9 mouse cellular contexts compared by ENCODE assay signal in the genomic region with DNA sequence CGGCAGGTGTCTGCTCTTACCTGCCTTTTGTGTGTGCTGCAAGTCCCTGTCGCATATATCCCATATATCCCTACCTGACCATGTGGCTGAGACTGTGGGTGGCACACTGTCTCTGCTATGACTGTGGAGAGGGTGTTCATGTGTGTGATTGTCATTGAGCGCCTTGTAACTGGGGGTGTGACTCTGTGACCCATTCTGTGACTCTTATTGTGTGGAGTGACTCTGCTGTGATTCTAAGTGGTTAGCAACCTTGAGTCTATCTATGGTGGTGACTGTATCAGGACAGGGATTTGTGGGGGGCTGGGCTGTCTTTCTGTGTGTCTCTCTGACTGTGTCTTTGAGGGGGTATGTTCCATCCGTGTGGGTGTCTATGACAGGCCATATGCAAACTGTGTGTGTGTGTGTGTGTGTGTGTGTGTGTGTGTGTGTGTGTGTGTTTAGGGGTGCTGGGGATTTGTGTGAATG. TPM values are rescaled to one million over a fixed set of nuclear protein-coding genes. Genes with fewer than 3 reads are reported as not detected.
A peak's percentile ranks its signal among the peaks of the same experiment; 100 is the strongest.
DNase-seq lines count a peak whose midpoint lies in the region; ATAC-seq lines count a peak whose summit lies in the region.
"Had no signal": no experiment of that assay in that cellular context is flagged by ENCODE, and none has a peak within 500 bp of the region (broad histone marks: within the 10 kb centered on the region; RNA-seq: fewer than 3 reads in every experiment).

No protein-coding gene starts in this region.

- H3K27ac ChIP-seq in heart, embryonic 10.5 days, result no peak overlapping the region
- H3K27ac ChIP-seq in neural tube, embryonic 11.5 days (ENCODE audit: low read depth, low read length), result no peak overlapping the region
- H3K27ac ChIP-seq in limb, embryonic 11.5 days (replicated peaks; ENCODE audit: low read depth, low read length), result no peak overlapping the region
- no peak overlapping the region for H3K27ac ChIP-seq in stomach, embryonic 15.5 days

- WGBS in heart, embryonic 10.5 days, result 83% methylated on average over 4 of the region's 4 CpGs
- WGBS in neural tube, embryonic 11.5 days, result 83% methylated on average over 4 of the region's 4 CpGs
- 89% methylated on average over 4 of the region's 4 CpGs for WGBS in limb, embryonic 11.5 days
- WGBS in stomach, embryonic 15.5 days, result 82% methylated on average over 4 of the region's 4 CpGs

- H3K9me3 ChIP-seq in heart, embryonic 10.5 days, result no peaks in the 10 kb centered on the region
- H3K9me3 ChIP-seq in neural tube, embryonic 11.5 days (ENCODE audit: control insufficient read depth, low read length), result no peaks in the 10 kb centered on the region
- H3K9me3 ChIP-seq in limb, embryonic 11.5 days (ENCODE audit: control insufficient read depth, low read length), result no peaks in the 10 kb centered on the region
- H3K9me3 ChIP-seq in stomach, embryonic 15.5 days, result no peaks in the 10 kb centered on the region

- DNase-seq in heart, embryonic 10.5 days (ENCODE audit: low spot score), result no peak
- DNase-seq in heart, postnatal 4 days, result no peak
- no peak for DNase-seq in neural tube, embryonic 11.5 days (ENCODE audit: low spot score)
- no peak for DNase-seq in neural tube, embryonic 10.5 days (ENCODE audit: extremely low spot score, low spot score)
- no peak for DNase-seq in limb, embryonic 11.5 days (ENCODE audit: low spot score)
- DNase-seq in kidney, postnatal 4 days, result no peak
- no peak for DNase-seq in thymus, postnatal 25 days
- DNase-seq: cerebellum, postnatal 25 days had no signal

- peaks cover 26% of the 10 kb centered on the region; the same call in 1 of the 2 replicates for H3K27me3 ChIP-seq in heart, embryonic 10.5 days (ENCODE audit: insufficient read depth, poor library complexity, severe bottlenecking)
- no peaks in the 10 kb centered on the region for H3K27me3 ChIP-seq in neural tube, embryonic 11.5 days (ENCODE audit: control insufficient read depth, insufficient read depth, low read length)
- no peaks in the 10 kb centered on the region for H3K27me3 ChIP-seq in limb, embryonic 11.5 days (ENCODE audit: control insufficient read depth, insufficient read depth, low read length)
- no peaks in the 10 kb centered on the region for H3K27me3 ChIP-seq in stomach, embryonic 15.5 days (replicated peaks)

- no peaks in the 10 kb centered on the region for H3K36me3 ChIP-seq in heart, embryonic 10.5 days
- no peaks in the 10 kb centered on the region for H3K36me3 ChIP-seq in neural tube, embryonic 11.5 days (ENCODE audit: control insufficient read depth, insufficient read depth, low read length)
- no peaks in the 10 kb centered on the region for H3K36me3 ChIP-seq in limb, embryonic 11.5 days (ENCODE audit: control insufficient read depth, insufficient read depth, low read length)
- H3K36me3 ChIP-seq in stomach, embryonic 15.5 days, result no peaks in the 10 kb centered on the region

- peaks cover 22% of the 10 kb centered on the region for H3K4me1 ChIP-seq in heart, embryonic 10.5 days
- H3K4me1 ChIP-seq in neural tube, embryonic 11.5 days (ENCODE audit: control insufficient read depth, insufficient read depth, low read length), result no peaks in the 10 kb centered on the region
- H3K4me1 ChIP-seq in limb, embryonic 11.5 days (ENCODE audit: control insufficient read depth, insufficient read depth, low read length), result no peaks in the 10 kb centered on the region
- peaks cover 7% of the 10 kb centered on the region; the same call in 1 of the 2 replicates for H3K4me1 ChIP-seq in stomach, embryonic 15.5 days

- ATAC-seq in neural tube, embryonic 11.5 days (ENCODE audit: insufficient read depth, low FRiP score, low TSS enrichment), result no peak; the same call in 1 of the 2 replicates
- no peak for ATAC-seq in limb, embryonic 11.5 days (ENCODE audit: insufficient number of reproducible peaks, low FRiP score, low TSS enrichment, low read depth)
- ATAC-seq in stomach, embryonic 15.5 days (ENCODE audit: insufficient read depth, low FRiP score, low read depth), result no peak

- H3K9ac ChIP-seq in neural tube, embryonic 11.5 days (ENCODE audit: low read length), result no peak overlapping the region
- 0 out of 2 replicates have a peak overlapping the region, but pooled peaks have one; percentile 30 for H3K9ac ChIP-seq in limb, embryonic 11.5 days (ENCODE audit: low read length)
- H3K9ac ChIP-seq in stomach, embryonic 15.5 days, result no peak overlapping the region

- H3K4me3 ChIP-seq in heart, embryonic 10.5 days, result peak overlapping the region; percentile 71; the same call in 1 of the 2 replicates
- H3K4me3 ChIP-seq in neural tube, embryonic 11.5 days (ENCODE audit: low read depth, low read length), result peak overlapping the region; percentile 59
- no peak overlapping the region for H3K4me3 ChIP-seq in limb, embryonic 11.5 days (ENCODE audit: low read depth, low read length)
- peak overlapping the region; percentile 58; the same call in 1 of the 2 replicates for H3K4me3 ChIP-seq in stomach, embryonic 15.5 days (replicated peaks)

- H3K4me2 ChIP-seq in neural tube, embryonic 11.5 days (ENCODE audit: low read depth), result peak overlapping the region; percentile 81
- 0 out of 2 replicates have a peak overlapping the region, but pooled peaks have one; percentile 10 for H3K4me2 ChIP-seq in limb, embryonic 11.5 days (ENCODE audit: low read depth, severe bottlenecking)
- peak overlapping the region; percentile 85 for H3K4me2 ChIP-seq in stomach, embryonic 15.5 days

RNA-seq across cellular contexts. Expression of a gene that starts 0.9 kb away (rescaled TPM):
- 6.5 and 7.0 TPM in 2 replicates for polyA plus RNA-seq in heart, embryonic 10.5 days (2016; fragmentation: Nextera tagmentation; extraction: Ambion mirVana)
- 1 to 10 TPM; 3.0 to 3.1 TPM for total RNA-seq in heart, postnatal 4 days (2021)
- polyA plus RNA-seq in neural tube, embryonic 11.5 days (2014; fragmentation: Nextera tagmentation; extraction: Ambion mirVana), result 27.7 TPM in 2 replicates
- 6.6 and 8.2 TPM in 2 replicates for polyA plus RNA-seq in limb, embryonic 11.5 days (2014; fragmentation: Nextera tagmentation; extraction: Ambion mirVana)
- polyA plus RNA-seq in stomach, embryonic 15.5 days (2015; fragmentation: Nextera tagmentation; extraction: Ambion mirVana), result 7.9 and 8.1 TPM in 2 replicates

RNA-seq across cellular contexts. Expression of a gene that starts 10.4 kb away (rescaled TPM):
- polyA plus RNA-seq in heart, embryonic 10.5 days (2016; fragmentation: Nextera tagmentation; extraction: Ambion mirVana), result 50.1 and 52.6 TPM in 2 replicates
- total RNA-seq in heart, postnatal 4 days (2021), result 10 to 100 TPM; 20.1 to 21.3 TPM
- polyA plus RNA-seq in neural tube, embryonic 11.5 days (2014; fragmentation: Nextera tagmentation; extraction: Ambion mirVana), result 35.1 and 35.4 TPM in 2 replicates
- 29.7 and 29.9 TPM in 2 replicates for polyA plus RNA-seq in limb, embryonic 11.5 days (2014; fragmentation: Nextera tagmentation; extraction: Ambion mirVana)
- 70.7 and 74.5 TPM in 2 replicates for polyA plus RNA-seq in stomach, embryonic 15.5 days (2015; fragmentation: Nextera tagmentation; extraction: Ambion mirVana)

RNA-seq across cellular contexts. Expression of a gene that starts 10.5 kb away (rescaled TPM):
- 3.6 and 4.2 TPM in 2 replicates for polyA plus RNA-seq in heart, embryonic 10.5 days (2016; fragmentation: Nextera tagmentation; extraction: Ambion mirVana)
- 1 to 10 TPM in 1 of 2 experiments, under 1 TPM in 1; 0.83 to 1.2 TPM for total RNA-seq in heart, postnatal 4 days (2021)
- polyA plus RNA-seq in neural tube, embryonic 11.5 days (2014; fragmentation: Nextera tagmentation; extraction: Ambion mirVana), result 3.6 TPM in 2 replicates
- polyA plus RNA-seq in limb, embryonic 11.5 days (2014; fragmentation: Nextera tagmentation; extraction: Ambion mirVana), result 3.5 and 4.8 TPM in 2 replicates
- 4.4 and 5.2 TPM in 2 replicates for polyA plus RNA-seq in stomach, embryonic 15.5 days (2015; fragmentation: Nextera tagmentation; extraction: Ambion mirVana)

RNA-seq across cellular contexts. Expression of a gene that starts 17.8 kb away (rescaled TPM):
- polyA plus RNA-seq in heart, embryonic 10.5 days (2016; fragmentation: Nextera tagmentation; extraction: Ambion mirVana), result 5.7 and 6.9 TPM in 2 replicates
- total RNA-seq in heart, postnatal 4 days (2021), result 1 to 10 TPM; 8.8 to 9.0 TPM
- polyA plus RNA-seq in neural tube, embryonic 11.5 days (2014; fragmentation: Nextera tagmentation; extraction: Ambion mirVana), result 18.9 and 22.5 TPM in 2 replicates
- 17.4 and 20.0 TPM in 2 replicates for polyA plus RNA-seq in limb, embryonic 11.5 days (2014; fragmentation: Nextera tagmentation; extraction: Ambion mirVana)
- 6.2 and 6.6 TPM in 2 replicates for polyA plus RNA-seq in stomach, embryonic 15.5 days (2015; fragmentation: Nextera tagmentation; extraction: Ambion mirVana)

RNA-seq across cellular contexts. Expression of a gene that starts 19.8 kb away (rescaled TPM):
- 6.2 and 6.8 TPM in 2 replicates for polyA plus RNA-seq in heart, embryonic 10.5 days (2016; fragmentation: Nextera tagmentation; extraction: Ambion mirVana)
- total RNA-seq in heart, postnatal 4 days (2021), result 10 to 100 TPM in 1 of 2 experiments, 1 to 10 TPM in 1; 8.9 to 10.3 TPM
- 11.1 and 12.7 TPM in 2 replicates for polyA plus RNA-seq in neural tube, embryonic 11.5 days (2014; fragmentation: Nextera tagmentation; extraction: Ambion mirVana)
- polyA plus RNA-seq in limb, embryonic 11.5 days (2014; fragmentation: Nextera tagmentation; extraction: Ambion mirVana), result 4.9 and 5.2 TPM in 2 replicates
- 72.0 and 75.8 TPM in 2 replicates for polyA plus RNA-seq in stomach, embryonic 15.5 days (2015; fragmentation: Nextera tagmentation; extraction: Ambion mirVana)

Comparison
In these comparisons a context has a peak if more than half of its experiments do, and no peak if none do; other contexts are left out.
1. H3K4me2 ChIP-seq: peak in every context shown above with its lines; median percentile 85 in stomach, embryonic 15.5 days; 81 in neural tube, embryonic 11.5 days; 10 in limb, embryonic 11.5 days.